In genomic region chr15:84351342-84351741, GRCm38 (mm10) we compare ENCODE assay signal across 26 mouse cellular contexts. TPM values are rescaled to one million over a fixed set of nuclear protein-coding genes. Genes with fewer than 3 reads are reported as not detected.
DNase-seq lines count a peak whose midpoint lies in the region; ATAC-seq lines count a peak whose summit lies in the region.
"Had no signal": no experiment of that assay in that cellular context is flagged by ENCODE, and none has a peak within 500 bp of the region (broad histone marks: within the 10 kb centered on the region; RNA-seq: fewer than 3 reads in every experiment).

No protein-coding gene starts in this region.

- H3K27ac ChIP-seq in kidney, embryonic 15.5 days = 0 out of 2 replicates have a peak overlapping the region, but pooled peaks have one; percentile 24
- H3K27ac ChIP-seq in midbrain, embryonic 10.5 days (replicated peaks) = 0 out of 2 replicates have a peak overlapping the region, but pooled peaks have one; percentile 70
- no peak overlapping the region for H3K27ac ChIP-seq in midbrain, embryonic 16.5 days (ENCODE audit: low read length)
- 0 out of 2 replicates have a peak overlapping the region, but pooled peaks have one; percentile 57 for H3K27ac ChIP-seq in limb, embryonic 10.5 days
- H3K27ac ChIP-seq: kidney, postnatal 0 days; liver, embryonic 15.5 days had no signal

- DNase-seq in kidney, adult 11 months = no peak
- DNase-seq in midbrain, embryonic 10.5 days (ENCODE audit: low spot score) = no peak
- no peak for DNase-seq in limb, embryonic 10.5 days (ENCODE audit: low spot score)
- no peak for DNase-seq in heart, postnatal 14 days
- DNase-seq: adrenal gland, adult 2 months; B cell, adult 2 months; cerebellum, adult 11-12 months; cerebellum, postnatal 10 days; gastrocnemius, postnatal 10 days; heart, postnatal 10 days; kidney, adult 18-20 months; layer of hippocampus, adult 9-11 months; midbrain, embryonic 14.5 days; spleen, adult 18-20 months had no signal

- no peak overlapping the region for H3K4me2 ChIP-seq in kidney, embryonic 15.5 days
- H3K4me2 ChIP-seq in midbrain, embryonic 16.5 days (ENCODE audit: low read length) = no peak overlapping the region
- H3K4me2 ChIP-seq: embryonic facial prominence, embryonic 13.5 days; forebrain, embryonic 15.5 days; heart, embryonic 12.5 days; hindbrain, embryonic 13.5 days; limb, embryonic 15.5 days; liver, embryonic 15.5 days had no signal

- intact Hi-C loops in heart, postnatal 14 days (cut with DNase I) = no loop called here

- no peak overlapping the region for H3K9ac ChIP-seq in kidney, embryonic 15.5 days
- no peak overlapping the region for H3K9ac ChIP-seq in midbrain, embryonic 16.5 days (ENCODE audit: low read depth, low read length)
- H3K9ac ChIP-seq: forebrain, embryonic 15.5 days; heart, embryonic 12.5 days; hindbrain, embryonic 13.5 days; limb, embryonic 15.5 days; liver, embryonic 15.5 days had no signal

- WGBS in kidney, embryonic 15.5 days = 81% methylated on average over 7 of the region's 7 CpGs
- 87% methylated on average over 7 of the region's 7 CpGs for WGBS in midbrain, embryonic 10.5 days
- WGBS in midbrain, embryonic 16.5 days = 84% methylated on average over 7 of the region's 7 CpGs
- 89% methylated on average over 7 of the region's 7 CpGs for WGBS in limb, embryonic 10.5 days

- H3K4me1 ChIP-seq in kidney, embryonic 15.5 days = peaks cover 18% of the 10 kb centered on the region
- H3K4me1 ChIP-seq in midbrain, embryonic 10.5 days = peaks cover 29% of the 10 kb centered on the region
- H3K4me1 ChIP-seq in midbrain, embryonic 16.5 days (ENCODE audit: control insufficient read depth, insufficient read depth, low read length) = no peaks in the 10 kb centered on the region
- peaks cover 21% of the 10 kb centered on the region for H3K4me1 ChIP-seq in limb, embryonic 10.5 days

- no peak overlapping the region for H3K4me3 ChIP-seq in kidney, embryonic 15.5 days (replicated peaks)
- no peak overlapping the region for H3K4me3 ChIP-seq in midbrain, embryonic 10.5 days
- H3K4me3 ChIP-seq in midbrain, embryonic 16.5 days (ENCODE audit: low read depth, low read length) = no peak overlapping the region
- no peak overlapping the region for H3K4me3 ChIP-seq in limb, embryonic 10.5 days
- H3K4me3 ChIP-seq: embryonic facial prominence, embryonic 13.5 days; forebrain, embryonic 15.5 days; heart, embryonic 12.5 days; hindbrain, embryonic 13.5 days; limb, embryonic 15.5 days; liver, embryonic 15.5 days had no signal

- peaks cover 5% of the 10 kb centered on the region; the same call in 1 of the 2 replicates for H3K9me3 ChIP-seq in kidney, embryonic 15.5 days (replicated peaks)
- H3K9me3 ChIP-seq in midbrain, embryonic 10.5 days (replicated peaks) = peaks cover 12% of the 10 kb centered on the region
- no peaks in the 10 kb centered on the region for H3K9me3 ChIP-seq in midbrain, embryonic 16.5 days (replicated peaks; ENCODE audit: control insufficient read depth, low read length, poor library complexity, severe bottlenecking)
- no peaks in the 10 kb centered on the region for H3K9me3 ChIP-seq in limb, embryonic 10.5 days (replicated peaks)
- H3K9me3 ChIP-seq: forebrain, embryonic 15.5 days; hindbrain, embryonic 13.5 days; limb, embryonic 15.5 days; liver, embryonic 15.5 days had no signal

- H3K27me3 ChIP-seq in kidney, embryonic 15.5 days = no peaks in the 10 kb centered on the region
- no peaks in the 10 kb centered on the region for H3K27me3 ChIP-seq in midbrain, embryonic 10.5 days (ENCODE audit: low read depth, poor library complexity, severe bottlenecking)
- H3K27me3 ChIP-seq in midbrain, embryonic 16.5 days (ENCODE audit: control insufficient read depth, insufficient read depth, low read depth, low read length) = no peaks in the 10 kb centered on the region
- no peaks in the 10 kb centered on the region for H3K27me3 ChIP-seq in limb, embryonic 10.5 days (ENCODE audit: low read depth, poor library complexity, severe bottlenecking)
- H3K27me3 ChIP-seq: CH12.LX; embryonic facial prominence, embryonic 13.5 days; forebrain, embryonic 15.5 days; heart, embryonic 12.5 days; hindbrain, embryonic 13.5 days; limb, embryonic 15.5 days; liver, embryonic 15.5 days had no signal

- H3K36me3 ChIP-seq in kidney, embryonic 15.5 days = no peaks in the 10 kb centered on the region
- no peaks in the 10 kb centered on the region for H3K36me3 ChIP-seq in midbrain, embryonic 10.5 days
- H3K36me3 ChIP-seq in midbrain, embryonic 16.5 days (ENCODE audit: control insufficient read depth, insufficient read depth, low read length) = no peaks in the 10 kb centered on the region
- H3K36me3 ChIP-seq in limb, embryonic 10.5 days = no peaks in the 10 kb centered on the region
- H3K36me3 ChIP-seq: embryonic facial prominence, embryonic 13.5 days; forebrain, embryonic 15.5 days; G1E; heart, embryonic 12.5 days; hindbrain, embryonic 13.5 days; limb, embryonic 15.5 days; liver, embryonic 15.5 days had no signal

- ATAC-seq in kidney, embryonic 15.5 days (replicated peaks; ENCODE audit: low FRiP score) = no peak
- ATAC-seq in midbrain, embryonic 16.5 days = no peak
- peak; percentile 48 for ATAC-seq in neutrophil, adult 5-6 weeks (ENCODE audit: extremely low read depth, insufficient number of reproducible peaks, low FRiP score, poor library complexity, severe bottlenecking)

RNA-seq across cellular contexts. Expression of gene Parvg, which starts 27.5 kb away (rescaled TPM):
- polyA plus RNA-seq in kidney, embryonic 15.5 days (2015; fragmentation: Nextera tagmentation; extraction: Ambion mirVana) = 1.4 and 2.2 TPM in 2 replicates
- 0.89 and 1.0 TPM in 2 replicates for polyA plus RNA-seq in midbrain, embryonic 10.5 days (2016; fragmentation: Nextera tagmentation; extraction: Ambion mirVana)
- 1.0 and 1.1 TPM in 2 replicates for polyA plus RNA-seq in midbrain, embryonic 16.5 days (2015; fragmentation: Nextera tagmentation; extraction: Ambion mirVana)
- polyA plus RNA-seq in limb, embryonic 10.5 days (2016; fragmentation: Nextera tagmentation; extraction: Ambion mirVana) = 0.72 and 0.75 TPM in 2 replicates
- total RNA-seq in neutrophil, adult 5-6 weeks (2017) = 98.6 and 118 TPM in 2 replicates
- total RNA-seq in heart, postnatal 14 days (2021) = 1 to 10 TPM; 2.1 to 5.2 TPM
- total RNA-seq: G1E had no signal
